Mouse (Mus musculus) regulatory T cell (primary cell): ENCODE measurements around the gene Lrrc29.
"Not testable (repeated sequence)": the region's sequence is repeated elsewhere in the genome, so short reads cannot be mapped to it uniquely, and the experiment has no call there.

Source experiments
- in situ Hi-C: fragments of 300-600 bp; cut with MboI, MseI; formaldehyde crosslinking; loops from one replicate; pipeline ENCODE4 v1.15.1; 2025; ENCODE audit warnings: high pct_unique_total_duplicates

Gene Lrrc29

DNA sequence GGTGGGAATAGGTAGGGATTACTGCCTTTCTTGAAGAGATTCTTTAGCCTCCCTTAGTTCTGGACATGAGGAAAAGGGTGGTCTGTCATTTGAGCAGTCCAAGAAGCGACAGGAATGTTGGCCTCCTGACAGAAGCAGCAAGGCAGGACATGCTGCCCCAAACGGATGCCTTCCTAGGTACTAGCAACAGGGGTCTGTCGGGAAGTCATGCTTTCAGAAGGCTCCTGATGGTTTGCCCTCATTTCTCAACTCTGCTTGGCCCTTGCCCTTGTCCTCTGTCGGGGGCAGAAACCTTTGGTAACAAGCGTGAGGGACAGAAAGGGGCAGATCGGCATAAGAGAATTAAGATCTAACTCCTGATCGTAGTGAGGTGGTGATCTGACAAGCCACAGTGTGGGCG is 16.0 kb downstream of the Lrrc29 start:
- in situ Hi-C loops: loop anchor here (10.0 kb wide), 1 partner anchor 1295 kb away; the partner anchor contains the start of gene Cdh1

DNA sequence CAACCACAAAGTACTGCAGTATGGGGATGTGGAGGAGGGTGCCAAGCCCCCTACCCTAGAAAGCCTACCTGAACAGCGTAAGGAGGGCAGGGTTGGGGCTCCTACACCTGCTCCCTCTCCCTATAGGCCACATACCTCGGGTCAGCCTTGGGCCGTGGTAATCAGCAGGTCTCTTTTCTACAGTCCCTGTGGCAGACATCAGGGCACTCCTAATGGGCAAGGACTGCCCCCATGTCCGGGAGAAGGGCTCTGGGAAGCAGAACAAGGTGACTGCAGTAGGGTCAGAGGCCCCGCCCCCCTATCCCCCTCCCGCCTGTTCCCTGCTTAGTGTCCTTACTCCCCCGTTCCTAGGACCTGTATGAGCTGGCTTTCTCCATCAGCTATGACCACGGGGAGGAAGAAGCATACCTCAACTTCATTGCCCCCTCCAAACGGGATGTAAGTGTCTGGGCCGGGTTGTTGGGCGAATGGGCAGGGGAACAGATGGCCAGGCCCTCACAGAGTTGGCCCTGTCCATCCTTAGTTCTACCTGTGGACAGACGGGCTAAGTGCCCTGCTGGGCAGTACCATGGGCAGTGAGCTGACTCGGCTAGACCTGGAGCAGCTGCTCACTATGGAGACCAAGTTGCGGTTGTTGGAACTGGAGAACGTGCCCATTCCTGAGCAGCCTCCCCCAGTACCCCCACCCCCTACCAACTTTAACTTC is 16.8 kb downstream of the Lrrc29 start:
- in situ Hi-C loops: no loop called here

DNA sequence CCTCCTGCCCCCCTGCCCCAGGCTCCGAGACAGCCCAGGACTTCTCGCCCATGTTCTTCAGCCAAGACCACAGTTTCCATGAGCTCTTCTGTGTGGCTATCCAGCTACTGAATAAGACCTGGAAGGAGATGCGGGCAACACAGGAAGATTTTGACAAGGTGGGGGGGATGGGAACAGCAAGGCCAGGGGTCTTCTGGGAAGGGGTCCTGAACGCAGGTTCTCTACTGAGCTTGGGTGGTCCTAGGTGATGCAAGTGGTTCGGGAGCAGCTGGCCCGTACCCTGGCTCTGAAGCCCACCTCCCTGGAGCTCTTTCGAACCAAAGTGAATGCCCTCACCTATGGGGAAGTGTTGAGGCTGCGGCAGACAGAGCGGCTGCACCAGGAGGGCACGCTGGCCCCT is 17.6 kb downstream of the Lrrc29 start:
- in situ Hi-C loops: no loop called here

DNA sequence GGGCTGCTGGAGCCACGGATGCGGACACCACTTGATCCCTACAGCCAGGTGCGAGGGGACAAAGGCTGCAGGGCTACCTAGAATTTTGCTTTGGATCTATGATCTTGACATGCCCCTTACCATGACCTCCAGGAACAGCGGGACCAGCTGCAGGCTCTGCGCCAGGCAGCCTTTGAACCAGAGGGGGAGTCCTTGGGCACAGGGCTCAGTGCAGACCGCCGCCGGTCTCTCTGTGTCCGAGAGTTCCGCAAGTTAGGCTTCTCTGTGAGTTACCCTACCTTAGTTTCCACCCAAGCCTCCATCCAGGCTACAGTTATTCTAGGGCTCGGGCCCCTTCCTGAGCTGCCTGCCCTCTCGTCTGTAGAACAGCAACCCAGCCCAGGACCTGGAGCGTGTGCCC is 18.4 kb downstream of the Lrrc29 start:
- in situ Hi-C loops: no loop called here

DNA sequence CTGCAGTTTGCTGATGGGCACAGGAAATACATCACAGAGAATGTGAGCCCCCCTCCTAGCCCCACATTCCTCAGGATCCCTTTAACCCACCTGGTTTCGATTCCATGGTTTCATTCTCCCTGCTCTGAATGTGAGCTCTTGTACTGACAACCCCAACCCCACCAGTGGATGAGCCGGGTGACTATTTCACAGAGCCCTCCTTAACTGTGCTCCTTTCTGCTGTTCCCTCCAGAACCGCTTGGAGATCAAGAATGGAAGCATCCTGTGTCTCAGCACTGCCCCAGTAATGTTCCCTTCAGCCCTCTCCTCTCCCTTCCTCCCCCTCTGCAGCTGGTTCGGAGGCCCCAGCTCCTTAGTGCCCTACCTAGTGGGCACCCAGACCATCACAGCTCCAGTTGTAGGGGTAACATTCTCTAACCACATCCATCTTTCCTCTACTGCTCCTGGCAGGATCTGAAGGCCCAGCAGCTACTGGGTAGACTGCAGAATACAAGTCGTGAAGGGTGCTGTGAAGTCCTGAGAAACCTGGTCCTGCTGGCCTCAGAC is 19.9 kb downstream of the Lrrc29 start:
- in situ Hi-C loops: no loop called here

DNA sequence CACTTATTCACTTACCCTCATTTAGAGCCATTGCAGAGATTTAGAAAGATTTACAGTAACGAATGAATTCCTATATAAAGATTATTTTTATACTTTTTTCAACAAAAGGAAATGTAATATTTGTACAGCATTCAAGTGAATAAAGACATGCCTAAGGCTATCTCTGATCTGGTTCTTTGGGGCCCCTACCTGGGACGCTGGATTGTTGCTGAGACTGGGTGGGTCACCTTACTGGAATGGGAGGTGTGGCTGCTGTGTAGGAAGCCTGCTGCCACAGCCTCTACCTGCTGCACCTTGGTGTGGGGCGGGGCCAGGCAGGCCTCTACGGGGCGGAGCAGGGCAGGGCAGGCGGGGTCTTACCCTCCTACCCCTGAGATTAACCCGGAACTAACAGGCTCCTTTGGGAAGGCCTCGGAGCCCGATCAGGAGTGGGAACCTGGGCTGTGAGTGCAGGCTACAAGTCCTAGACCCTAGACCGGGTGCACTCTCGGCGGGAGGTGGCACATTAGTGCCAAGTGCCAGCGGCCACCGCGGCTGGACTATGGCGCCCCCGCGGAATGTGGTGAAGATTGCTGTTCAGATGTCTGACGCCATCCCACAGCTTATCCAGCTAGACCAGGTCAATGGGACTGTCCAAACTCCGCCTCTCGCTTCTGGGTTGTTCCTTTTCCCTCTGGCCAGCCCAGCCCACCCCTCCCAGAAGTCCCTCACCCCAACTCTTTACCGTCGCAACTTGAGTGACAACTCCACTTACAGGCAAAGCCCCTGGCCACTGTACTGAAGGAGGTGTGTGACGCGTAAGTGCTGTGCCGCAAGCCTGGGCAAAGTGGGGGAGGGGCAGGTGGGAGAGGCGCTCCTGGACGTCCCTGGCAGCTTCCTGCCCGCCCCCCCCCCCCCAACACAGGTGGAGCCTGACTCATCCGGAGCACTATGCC is 20.6 kb downstream of the Lrrc29 start, which contains the start of gene Elmo3:
TSS of gene Elmo3 (plus strand) at position 391 of the 935 bp plus-strand sequence.
- in situ Hi-C loops: no loop called here

DNA sequence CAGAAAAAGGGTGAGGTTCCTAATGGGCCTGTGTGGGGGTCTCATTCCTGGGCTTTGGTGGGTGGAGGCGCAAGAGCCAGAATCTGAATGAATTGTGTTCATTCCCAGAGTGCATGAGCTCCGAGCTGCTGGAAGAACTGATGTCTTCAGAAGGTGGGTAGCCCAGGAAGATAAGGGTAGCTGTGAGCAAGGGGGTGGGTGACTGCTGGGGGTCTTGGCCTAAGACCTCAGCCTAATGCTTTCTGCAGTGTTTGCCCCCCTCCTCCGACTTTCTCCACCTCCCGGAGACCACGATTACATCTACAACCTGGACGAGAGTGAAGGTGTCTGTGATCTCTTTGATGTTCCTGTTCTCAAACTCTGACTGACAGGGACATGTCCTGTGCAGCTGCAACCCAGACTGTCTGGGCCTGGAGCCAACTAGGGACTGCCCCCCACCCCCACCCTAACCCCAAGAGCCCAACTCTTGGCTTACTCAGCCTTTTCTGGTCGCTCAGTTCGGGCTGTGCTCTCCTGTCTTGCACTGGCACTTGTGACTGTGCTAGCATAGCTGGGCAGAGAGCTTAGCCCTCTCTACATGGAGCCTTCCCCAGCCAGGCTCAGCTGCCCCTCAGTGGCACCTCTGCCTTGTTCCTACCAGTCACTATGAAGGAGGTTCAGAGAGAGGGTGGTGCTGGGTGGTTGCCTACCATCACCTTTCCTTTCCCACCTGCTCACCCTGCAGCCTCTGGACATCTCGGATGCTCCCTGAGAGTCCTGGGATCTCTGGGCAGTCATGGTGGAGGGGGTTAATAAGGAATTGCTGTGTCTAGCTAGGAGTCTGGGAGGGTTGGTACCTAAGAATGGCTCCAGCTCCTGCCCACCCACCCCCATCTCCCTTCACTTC is 21.5 kb downstream of the Lrrc29 start:
- in situ Hi-C loops: no loop called here

DNA sequence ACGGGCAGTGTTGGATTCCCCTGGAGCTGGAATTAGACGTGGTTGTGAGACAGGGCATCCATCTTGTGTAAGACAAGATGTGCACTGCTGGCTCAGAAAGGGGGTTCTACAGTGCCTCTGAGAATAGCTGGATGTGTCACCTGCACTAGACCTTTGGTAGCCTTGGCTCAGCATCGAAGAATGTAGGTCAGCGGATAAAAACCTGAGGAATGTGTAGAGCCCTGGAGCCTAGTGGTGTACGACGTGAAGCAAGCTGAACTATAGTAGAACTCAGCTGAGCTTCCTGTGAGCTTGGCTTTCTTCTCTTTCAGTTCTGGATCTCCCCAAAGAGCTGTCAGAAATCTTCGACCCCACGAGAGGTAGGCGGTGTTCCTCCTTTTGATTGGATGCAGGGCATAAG is 22.2 kb downstream of the Lrrc29 start:
- in situ Hi-C loops: no loop called here

DNA sequence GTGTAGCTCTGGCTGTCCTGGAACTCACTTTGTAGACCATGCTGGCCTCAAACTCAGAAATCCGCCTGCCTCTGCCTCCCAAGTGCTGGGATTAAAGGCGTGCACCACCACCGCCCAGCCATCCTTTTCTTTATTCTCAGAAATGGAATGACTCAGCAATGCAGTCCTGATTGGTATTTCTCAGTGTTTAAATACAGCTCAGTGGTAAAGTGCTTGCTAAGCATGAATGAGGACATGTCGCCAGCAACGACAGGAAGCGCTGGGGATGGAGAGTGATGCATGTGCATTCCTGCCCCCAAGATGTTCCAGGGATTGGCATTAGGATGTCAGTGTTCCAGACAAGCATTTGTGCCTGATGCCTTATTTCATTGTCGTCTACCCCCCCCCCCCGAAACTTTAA is 22.7 kb downstream of the Lrrc29 start:
- in situ Hi-C loops: no loop called here

DNA sequence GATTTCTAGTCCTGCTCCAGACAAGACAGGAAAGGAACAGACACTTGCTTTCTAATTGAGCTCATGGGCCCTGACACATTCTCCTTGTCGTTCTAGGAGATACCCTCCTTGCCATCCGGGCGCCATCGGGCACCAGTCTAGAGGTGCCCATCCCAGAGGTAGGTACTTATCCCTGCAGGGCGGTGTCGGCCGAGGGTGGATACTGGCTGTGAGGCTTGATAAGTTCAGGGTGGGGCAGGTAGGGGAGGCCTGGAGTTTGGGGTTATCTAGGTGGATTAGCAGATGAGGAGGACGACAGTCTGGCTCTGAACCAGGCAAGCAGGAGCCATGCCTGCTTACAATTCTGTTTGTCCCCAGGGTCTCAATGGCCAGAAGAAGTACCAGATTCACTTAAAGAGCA is 26.1 kb downstream of the Lrrc29 start:
- in situ Hi-C loops: no loop called here

DNA sequence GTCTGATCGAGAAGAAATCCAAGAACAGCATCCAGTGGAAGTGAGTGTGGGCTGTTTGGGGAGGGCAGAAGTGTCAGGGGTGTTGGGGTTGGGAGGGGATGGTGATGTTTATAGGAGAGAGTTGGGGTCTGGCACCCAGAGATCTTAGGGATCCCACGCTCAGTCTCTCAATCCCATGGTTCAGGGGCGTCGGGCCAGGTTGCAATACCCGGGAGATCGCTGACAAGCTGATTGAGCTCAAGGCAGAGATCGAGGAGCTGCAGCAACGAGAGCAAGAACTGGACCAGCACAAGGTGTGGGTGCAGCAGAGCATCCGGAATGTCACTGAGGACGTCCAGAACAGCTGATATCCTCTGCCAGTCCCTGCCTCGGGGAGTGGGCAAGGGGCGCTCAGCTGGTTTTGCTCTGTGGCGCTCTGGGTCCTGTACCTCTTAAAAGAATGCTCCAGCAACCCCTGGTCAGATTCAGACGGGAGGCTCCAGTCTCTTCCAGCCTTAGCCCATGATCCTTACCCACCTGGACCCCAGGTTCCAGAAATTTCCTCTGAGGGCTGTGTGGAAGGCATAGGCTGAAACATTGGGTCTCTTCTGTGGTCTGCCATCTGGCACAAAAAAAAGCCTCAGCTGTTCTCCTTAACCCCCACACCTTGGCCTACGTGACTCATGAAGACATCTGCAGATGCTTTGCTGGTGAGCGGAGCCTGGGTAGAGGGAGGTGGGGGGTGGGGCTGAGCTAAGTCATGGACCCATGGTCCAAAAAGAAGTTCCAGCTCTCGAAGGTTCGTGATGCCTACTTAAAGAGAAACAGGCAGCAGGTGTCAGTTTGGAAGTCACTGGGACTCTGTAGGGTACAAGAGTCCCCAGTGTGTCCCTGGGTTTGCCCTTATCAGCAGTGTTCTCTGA is 27.5 kb downstream of the Lrrc29 start:
- in situ Hi-C loops: no loop called here

DNA sequence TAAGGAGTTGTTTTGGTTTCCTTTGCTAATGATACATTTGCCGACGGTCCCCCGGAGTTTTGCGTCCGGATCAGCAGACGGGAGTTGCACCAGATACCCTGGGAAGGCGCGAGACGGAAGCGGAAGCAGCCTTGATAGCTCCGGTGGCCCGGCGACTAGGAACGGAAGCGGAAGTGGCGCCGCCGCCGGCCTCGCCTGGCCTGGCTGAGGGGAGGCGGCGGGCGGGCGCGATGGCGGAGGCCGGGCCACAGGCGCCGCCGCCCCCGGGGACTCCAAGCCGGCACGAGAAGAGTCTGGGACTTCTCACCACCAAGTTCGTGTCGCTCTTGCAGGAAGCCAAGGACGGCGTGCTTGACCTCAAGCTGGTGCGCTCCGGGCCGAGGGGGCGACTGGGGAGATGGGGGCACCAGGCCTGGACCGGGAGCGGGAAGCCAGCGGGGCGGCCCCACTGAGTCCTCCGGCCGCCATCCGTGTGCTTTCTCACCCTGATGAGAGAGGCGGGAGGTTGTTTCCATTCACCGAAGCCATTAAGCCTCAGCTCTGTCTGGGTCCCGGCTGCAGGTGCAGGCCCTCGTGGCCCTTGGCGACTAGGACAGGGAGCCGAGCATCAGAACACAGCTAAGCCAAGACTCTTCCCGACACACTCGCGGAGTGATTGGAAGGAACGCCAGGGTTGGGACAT is 28.4 kb downstream of the Lrrc29 start, which contains the start of gene E2f4:
TSS of gene E2f4 (plus strand) at position 153 of the 682 bp plus-strand sequence.
- in situ Hi-C loops: no loop called here

DNA sequence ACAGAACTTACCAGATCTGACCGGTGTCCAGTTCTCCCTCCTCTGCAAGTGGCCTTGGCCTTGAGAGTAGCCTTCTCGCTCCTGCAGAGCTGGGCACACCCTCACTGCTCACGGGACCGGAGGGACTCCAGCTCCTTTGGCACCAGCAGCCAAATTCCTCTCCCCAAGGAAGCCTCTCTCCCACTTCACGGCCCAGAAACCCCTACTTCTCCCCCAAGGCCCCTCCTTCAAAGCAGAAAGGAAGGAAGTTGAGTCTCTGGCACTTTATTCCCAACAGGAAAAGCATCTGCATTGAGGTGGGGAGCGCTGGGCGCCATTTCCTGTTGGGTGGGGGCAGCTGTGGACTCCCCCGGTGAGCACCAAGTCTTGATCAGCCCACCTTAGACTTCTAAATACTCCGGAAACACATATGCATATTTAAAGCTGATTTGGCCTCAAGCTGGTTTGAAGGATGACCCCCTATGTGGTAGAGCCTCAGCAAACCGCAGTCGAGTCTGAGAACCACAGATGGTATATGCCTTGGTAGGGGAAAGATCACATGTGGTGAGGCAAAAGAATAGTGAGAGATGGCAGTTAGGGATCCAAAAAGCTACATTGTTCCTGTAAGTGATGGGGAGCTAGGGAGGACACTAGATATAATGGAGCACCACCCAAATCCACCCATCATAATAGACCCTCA is 30.0 kb downstream of the Lrrc29 start, which contains the start of gene Exoc3l:
TSS of gene Exoc3l (minus strand) at position 207 of the 679 bp plus-strand sequence.
- in situ Hi-C loops: no loop called here

DNA sequence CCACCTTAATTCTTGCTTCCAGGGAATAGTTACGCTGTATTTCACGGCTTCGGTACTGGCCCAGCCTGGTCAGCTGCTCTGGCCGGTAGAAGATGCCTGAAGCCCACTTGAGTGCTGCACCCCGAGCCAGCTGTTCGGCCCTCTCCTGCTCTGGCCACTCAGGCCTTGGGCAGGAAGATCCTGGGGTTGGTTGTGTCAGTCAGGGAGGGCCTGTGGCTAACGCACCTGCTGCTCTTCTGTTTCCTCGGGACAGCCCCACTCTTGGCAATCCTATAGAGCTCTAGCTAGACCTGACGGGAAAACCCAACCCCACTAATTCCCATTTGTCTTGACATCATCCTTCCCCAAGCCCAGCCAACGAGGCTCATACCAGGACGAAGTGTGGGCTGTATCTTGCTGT is 30.8 kb downstream of the Lrrc29 start:
- in situ Hi-C loops: no loop called here

DNA sequence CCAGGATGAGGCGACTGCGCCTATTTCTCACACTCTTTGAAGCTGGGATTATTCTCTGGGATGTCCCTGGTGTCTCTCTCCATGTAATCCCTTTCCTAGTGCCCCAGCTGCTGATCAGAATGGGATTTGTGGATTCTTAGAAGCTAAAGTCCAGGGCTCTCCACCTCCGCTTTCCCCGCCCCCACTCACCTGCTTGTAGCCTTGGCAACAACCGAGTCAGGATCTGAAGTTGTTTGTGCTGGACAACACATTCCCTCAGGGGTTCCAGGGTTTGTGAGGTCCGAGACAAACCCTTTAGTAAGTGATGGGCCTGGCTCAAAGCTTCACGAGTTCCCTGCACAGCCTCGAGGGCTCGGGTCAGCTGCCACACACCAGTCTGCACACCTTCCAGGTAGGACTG is 31.3 kb downstream of the Lrrc29 start:
- in situ Hi-C loops: no loop called here

DNA sequence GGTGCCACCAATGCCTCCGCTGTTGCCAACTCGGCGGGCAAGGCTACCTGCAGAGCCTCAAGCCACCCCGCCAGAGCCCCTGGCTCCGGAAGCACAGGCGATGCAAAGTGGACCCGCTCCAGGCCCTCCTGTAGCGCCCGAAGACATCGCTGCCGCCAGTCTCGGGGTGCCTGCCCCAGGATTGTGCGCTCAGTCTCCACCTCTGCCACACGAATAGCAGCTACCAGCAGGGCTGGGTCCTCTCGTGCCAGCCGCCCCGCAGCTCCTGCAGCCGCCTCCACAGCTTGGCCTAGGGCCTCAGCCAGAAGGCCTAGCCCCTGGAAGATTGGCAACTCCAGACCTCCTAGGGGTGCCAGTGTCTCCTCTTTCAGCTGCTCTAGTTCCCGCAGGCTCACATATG is 32.7 kb downstream of the Lrrc29 start:
- in situ Hi-C loops: no loop called here

DNA sequence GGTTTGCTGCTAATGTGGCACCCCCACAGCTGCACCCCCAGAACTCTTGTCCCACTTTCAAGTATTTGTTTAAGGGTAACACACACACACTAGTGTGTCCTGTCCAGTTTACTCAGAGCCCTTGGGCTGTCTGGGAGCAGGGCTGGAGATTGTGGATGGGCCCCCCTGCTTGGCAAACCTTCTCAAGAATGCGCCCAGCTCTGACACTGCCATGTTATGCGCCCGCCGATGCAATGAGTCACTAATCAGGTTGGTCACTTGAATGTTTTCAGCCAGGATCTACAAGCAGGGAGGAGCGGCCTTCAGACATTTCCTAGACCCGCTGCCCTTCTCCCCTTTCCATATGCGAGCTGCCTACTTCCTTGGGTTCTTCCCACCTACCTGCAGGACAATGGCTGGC is 33.6 kb downstream of the Lrrc29 start:
- in situ Hi-C loops: no loop called here

DNA sequence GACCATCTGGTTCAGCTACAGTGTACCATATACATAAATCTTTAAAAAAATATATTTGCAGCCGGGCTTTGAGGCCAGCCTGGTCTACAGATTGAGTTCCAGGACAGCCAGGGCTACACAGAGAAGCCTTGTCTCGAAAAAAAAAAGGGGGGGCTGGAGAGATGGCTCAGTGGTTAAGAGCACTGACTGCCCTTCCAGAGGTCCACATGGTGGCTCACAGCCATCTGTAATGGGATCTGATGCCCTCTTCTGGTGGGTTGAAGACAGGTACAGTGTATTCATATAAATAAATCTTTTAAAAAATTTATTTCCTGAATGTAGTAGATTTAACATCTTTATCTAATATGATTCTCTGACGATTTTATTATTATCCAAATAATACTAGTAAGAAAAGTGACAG is 34.3 kb downstream of the Lrrc29 start:
- in situ Hi-C loops: not testable (repeated sequence)

DNA sequence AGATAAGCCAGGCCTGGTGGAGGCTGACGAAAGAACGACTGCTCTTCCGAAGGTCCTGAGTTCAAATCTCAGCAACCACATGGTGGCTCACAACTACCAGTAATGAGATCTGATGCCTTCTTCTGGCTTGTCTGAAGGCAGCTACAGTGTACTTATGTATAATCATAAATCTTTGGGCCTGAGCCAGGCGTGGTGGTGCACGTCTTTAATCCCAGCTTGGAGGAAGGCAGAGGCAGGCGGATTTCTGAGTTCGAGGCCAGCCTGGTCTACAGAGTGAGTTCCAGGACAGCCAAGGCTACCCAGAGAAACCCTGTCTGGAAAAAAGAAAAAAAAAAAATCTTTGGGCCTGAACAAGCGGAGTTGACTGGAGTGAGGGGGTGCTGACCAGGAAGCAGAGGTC is 34.7 kb downstream of the Lrrc29 start:
- in situ Hi-C loops: not testable (repeated sequence)
